Mouse (Mus musculus) frontal cortex, adult (tissue): Measurements from ENCODE around the gene Scarb1.

ENCODE experiments used
- ATAC-seq: cut with Nextera tagmentation; 2 replicates; pipeline ENCODE4 v1.9.2; 2017; ENCODE audit warnings: mild to moderate bottlenecking, moderate library complexity, mixed read lengths; ENCODE audit not compliant: low TSS enrichment

Scarb1 gene

DNA sequence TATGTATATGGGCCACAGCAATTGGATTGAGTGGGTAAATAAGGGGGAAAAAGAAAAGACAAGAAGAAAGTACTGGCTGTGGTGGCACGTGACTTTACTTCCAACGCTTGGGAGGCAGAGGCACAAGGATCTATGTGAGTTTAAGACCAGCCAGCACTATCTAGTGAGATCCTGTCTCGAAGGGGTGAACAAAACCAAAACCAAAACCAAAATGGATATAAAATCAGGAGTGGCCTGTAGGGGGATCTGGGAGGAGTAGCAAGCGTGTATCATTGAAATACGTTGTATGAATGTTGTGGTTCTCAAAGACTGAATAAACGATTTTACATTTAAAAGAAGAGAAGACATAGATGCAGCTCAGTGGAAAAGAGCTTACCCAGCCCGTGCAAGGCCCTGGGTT, 34.5 kb downstream of the Scarb1 start:
- no peak for ATAC-seq

GRCm38 (mm10) chr5:125305229-125306081, 35.4 kb downstream of the Scarb1 start:
- peak; percentile 44; the same call in 1 of the 2 replicates for ATAC-seq

DNA sequence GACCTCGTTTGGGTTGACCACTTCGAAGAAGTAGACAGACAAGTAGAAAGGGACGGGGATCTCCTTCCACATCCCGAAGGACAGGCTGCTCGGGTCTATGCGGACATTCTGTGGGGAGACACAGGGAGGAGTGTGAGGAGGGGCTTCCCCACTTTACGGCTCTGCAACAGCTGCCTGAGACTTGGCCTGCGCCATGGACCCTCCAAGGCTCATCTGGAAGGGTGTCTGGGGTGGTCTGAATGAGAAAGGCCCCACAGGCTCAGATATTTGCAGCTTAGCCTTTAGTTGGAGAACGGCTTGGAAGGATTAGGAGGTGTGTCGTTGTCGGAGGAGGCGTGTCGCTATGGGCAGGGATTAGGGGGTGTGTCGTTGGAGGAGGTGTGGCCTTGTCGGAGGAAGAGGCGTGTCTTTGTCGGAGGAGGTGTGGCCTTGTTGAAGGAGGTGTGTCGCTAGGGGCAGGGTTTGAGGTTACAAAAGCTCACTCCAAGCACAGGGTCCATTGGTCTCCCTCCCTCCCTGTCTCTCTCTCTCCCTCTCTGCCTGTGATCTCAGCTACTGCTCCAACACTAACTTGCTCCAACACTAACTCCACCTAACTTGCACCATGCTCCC, 36.5 kb downstream of the Scarb1 start:
- no peak for ATAC-seq

DNA sequence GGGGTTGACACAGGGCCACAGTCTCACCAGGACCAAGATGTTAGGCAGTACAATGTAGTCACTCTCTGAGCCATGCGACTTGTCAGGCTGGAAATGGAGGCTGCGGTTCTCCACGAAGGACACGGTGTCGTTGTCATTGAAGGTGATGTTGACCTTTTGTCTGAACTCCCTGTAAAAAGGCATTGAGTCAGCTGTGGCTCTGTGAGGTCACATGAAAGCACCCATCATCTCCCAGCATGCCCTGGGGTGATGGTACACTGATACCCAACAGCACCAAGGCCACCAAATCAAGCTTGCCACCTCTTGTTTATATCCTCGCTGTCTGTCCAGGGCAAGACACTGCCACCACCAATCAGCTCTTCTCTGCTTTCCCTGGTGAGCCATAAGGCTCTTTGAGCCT, 37.8 kb downstream of the Scarb1 start:
- no peak for ATAC-seq

DNA sequence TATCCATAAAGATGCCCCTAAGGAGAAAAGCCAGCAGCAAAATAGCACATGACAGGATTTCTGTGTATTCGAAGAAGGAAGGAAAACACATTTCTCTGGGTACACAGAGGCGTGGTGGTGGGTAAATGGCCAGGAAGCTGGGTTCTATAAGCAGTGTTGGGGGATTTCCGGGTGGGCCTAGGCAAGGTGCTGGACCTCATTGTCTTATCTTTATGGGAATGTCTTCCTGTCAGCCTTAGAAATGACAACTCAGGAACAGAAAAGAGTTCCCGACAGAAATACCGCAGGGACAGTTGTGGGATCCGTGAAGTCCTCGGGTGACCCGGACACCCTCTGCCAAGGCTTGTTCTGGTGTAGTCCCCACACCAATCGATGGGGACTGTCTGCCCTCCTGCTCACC, 42.7 kb downstream of the Scarb1 start:
- ATAC-seq: no peak

GRCm38 (mm10) chr5:125297171-125297570, 43.7 kb downstream of the Scarb1 start:
- ATAC-seq: no peak

GRCm38 (mm10) chr5:125292951-125293350, 47.9 kb downstream of the Scarb1 start:
- no peak for ATAC-seq

DNA sequence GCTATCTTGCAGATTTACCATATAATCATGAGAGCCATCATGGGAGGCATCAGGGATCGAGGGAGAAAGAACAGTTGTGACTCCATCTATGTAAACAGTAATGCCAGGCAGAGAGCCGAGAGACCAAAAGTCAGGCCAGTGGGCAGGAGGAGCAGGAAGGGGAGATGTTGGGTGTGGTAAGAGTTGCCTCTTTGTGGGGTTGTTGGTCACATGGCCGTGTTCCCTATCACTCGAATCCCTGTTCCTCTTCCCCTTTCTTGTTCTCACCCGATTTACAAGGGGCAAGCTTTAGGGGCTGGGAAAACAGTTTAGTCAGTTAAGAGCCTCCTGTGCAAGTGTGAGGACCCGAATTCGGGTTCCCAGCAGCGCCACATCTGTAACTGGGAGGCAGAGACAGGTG, 49.0 kb downstream of the Scarb1 start:
- ATAC-seq: no peak

DNA sequence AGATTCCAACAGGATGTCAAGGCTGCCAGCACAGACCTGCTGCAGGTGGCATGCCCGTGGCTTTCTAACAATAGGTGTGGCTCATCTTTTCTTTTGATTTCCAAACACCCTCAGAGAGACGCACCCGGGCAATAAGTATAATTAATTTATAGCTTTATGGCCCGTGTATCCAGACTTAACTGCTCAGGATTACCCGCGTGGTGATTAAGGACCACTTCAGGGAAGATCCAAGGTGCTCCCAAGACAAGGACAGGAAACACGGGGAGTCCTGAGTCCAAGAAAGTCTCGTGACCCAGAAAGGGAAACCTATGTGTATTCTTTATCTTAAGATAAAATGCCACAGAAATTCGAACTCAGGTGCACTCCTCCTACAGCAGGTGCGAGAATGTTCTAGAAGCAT, 49.5 kb downstream of the Scarb1 start:
- ATAC-seq: no peak

- ATAC-seq: no peak
These were observed 53.7 kb downstream of the Scarb1 start for GRCm38 (mm10) chr5:125287053-125287655.

GRCm38 (mm10) chr5:125286090-125286489, 54.8 kb downstream of the Scarb1 start:
- ATAC-seq: no peak

- ATAC-seq: peak; percentile 93
These were observed 56.9 kb downstream of the Scarb1 start for GRCm38 (mm10) chr5:125283748-125284640.

- no peak for ATAC-seq
These were observed 61.7 kb downstream of the Scarb1 start for GRCm38 (mm10) chr5:125279216-125279615.

- no peak for ATAC-seq
These were observed 62.6 kb downstream of the Scarb1 start for GRCm38 (mm10) chr5:125278314-125278713.

GRCm38 (mm10) chr5:125277313-125277712, 63.6 kb downstream of the Scarb1 start:
- ATAC-seq: no peak

DNA sequence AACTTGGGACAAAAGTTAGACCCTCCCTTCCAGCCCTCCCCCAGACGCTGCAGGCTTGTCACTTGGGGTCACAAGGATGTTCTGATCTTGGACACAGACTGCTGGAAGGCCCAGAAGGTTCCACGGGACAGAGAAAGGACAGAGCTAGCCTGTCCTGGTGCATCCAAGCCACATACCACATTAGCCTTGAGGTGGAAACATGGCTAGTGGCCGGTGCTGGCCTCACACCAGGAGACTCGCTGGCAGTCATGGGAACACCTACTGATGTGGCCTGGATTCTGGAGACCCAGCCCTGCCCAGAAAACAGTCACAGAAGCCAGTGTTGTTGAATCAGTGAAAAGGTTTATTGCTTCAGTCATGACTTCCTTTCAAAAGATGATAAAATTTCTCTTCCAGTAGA, 64.1 kb downstream of the Scarb1 start:
- no peak for ATAC-seq

- ATAC-seq: no peak
These were observed 65.6 kb downstream of the Scarb1 start for GRCm38 (mm10) chr5:125275315-125275714.

- ATAC-seq: no peak
These were observed 66.1 kb downstream of the Scarb1 start for GRCm38 (mm10) chr5:125274773-125275172.

- no peak for ATAC-seq
These were observed 66.7 kb downstream of the Scarb1 start for GRCm38 (mm10) chr5:125274182-125274581.

DNA sequence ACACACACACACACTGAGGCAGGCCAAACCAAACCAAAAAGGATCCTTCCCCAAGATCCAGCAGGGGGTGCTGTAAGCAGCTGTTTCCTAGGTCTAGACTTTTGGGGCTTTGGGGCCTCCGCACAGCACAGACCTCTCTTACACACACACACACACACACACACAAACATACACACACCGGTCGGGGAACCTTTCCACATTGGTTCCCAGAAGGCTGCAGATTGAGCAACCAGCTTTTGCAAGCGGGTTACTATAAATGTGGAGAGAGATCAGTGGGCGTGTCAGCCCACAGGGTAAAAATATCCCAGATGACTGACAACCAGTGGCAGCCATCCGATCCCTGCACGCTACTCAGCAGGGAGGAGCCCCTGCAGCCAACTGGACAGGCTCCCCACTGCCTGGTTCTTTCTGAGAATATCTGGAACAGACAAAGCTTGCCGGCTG, 67.2 kb downstream of the Scarb1 start:
- peak; percentile 53; the same call in 1 of the 2 replicates for ATAC-seq

- no peak for ATAC-seq
These were observed 68.5 kb downstream of the Scarb1 start for GRCm38 (mm10) chr5:125272231-125272988.
